In the genomic region with DNA sequence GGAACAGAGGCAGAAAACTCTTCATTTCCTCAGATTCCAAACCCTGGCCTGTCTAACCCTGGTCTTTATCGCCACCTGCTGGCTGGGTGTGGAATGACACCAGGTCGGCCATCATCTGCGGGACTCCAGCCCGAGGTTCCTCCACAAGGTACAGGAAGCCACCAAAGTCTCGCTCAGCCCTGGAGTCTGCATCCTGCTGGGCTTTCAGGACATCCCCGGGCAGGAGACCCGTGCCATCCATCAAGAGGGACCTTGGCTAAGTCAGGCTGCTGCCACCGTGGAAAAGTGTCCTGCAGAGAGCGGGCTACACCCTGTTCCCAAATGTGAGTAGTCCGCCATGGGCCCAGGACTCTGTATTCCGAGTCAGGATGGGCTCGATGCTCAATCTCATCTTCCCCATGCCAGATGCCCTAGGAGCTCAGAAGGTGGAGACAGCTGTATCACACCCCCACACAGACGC, we compare ENCODE assay signal across 7 mouse cellular contexts.
DNase-seq lines count a peak whose midpoint lies in the region; ATAC-seq and TF ChIP-seq lines count a peak whose summit lies in the region.

No protein-coding gene starts in this region.

- H3K9ac ChIP-seq in intestine, postnatal 0 days (ENCODE audit: low read depth, low read length): no peak overlapping the region
- no peak overlapping the region for H3K9ac ChIP-seq in midbrain, embryonic 12.5 days (replicated peaks)

- no peak overlapping the region for H3K27ac ChIP-seq in intestine, postnatal 0 days (ENCODE audit: low read depth, low read length)
- H3K27ac ChIP-seq in midbrain, embryonic 12.5 days (replicated peaks): no peak overlapping the region

- DNase-seq in adrenal gland, adult 18-20 months (ENCODE audit: low spot score in 2 of 2): peak; percentile 90 to 93
- DNase-seq in embryo, embryonic 9.5 days (ENCODE audit: extremely low spot score): peak; percentile 93
- DNase-seq in left cerebral cortex, postnatal 4 days: peak; percentile 85
- peak; percentile 48 for DNase-seq in skeletal muscle tissue, adult 2 months (ENCODE audit: low read depth, low spot score)

- H3K4me1 ChIP-seq in intestine, postnatal 0 days (replicated peaks; ENCODE audit: control insufficient read depth, insufficient read depth, low read length): no peaks in the 10 kb centered on the region; the same call in 1 of the 2 replicates
- peaks cover 8% of the 10 kb centered on the region; the same call in 1 of the 2 replicates for H3K4me1 ChIP-seq in midbrain, embryonic 12.5 days

- H3K27me3 ChIP-seq in intestine, postnatal 0 days (replicated peaks; ENCODE audit: control insufficient read depth, insufficient read depth, low read length): no peaks in the 10 kb centered on the region
- peaks cover 9% of the 10 kb centered on the region for H3K27me3 ChIP-seq in midbrain, embryonic 12.5 days

- 0 out of 2 replicates have a peak overlapping the region, but pooled peaks have one; percentile 3 for H3K4me3 ChIP-seq in intestine, postnatal 0 days (ENCODE audit: low read depth, low read length)
- peak overlapping the region; percentile 25; the same call in 1 of the 2 replicates for H3K4me3 ChIP-seq in midbrain, embryonic 12.5 days

- no peaks in the 10 kb centered on the region for H3K9me3 ChIP-seq in intestine, postnatal 0 days (ENCODE audit: control insufficient read depth)
- H3K9me3 ChIP-seq in midbrain, embryonic 12.5 days: no peaks in the 10 kb centered on the region

- peak; percentile 92 for ATAC-seq in granulocyte monocyte progenitor cell, adult 5-6 weeks (replicated peaks; ENCODE audit: poor library complexity, severe bottlenecking)
- ATAC-seq in intestine, postnatal 0 days: peak; percentile 66
- ATAC-seq in midbrain, embryonic 12.5 days (ENCODE audit: low FRiP score, low read depth): no peak; the same call in 1 of the 2 replicates

- H3K36me3 ChIP-seq in intestine, postnatal 0 days (ENCODE audit: control insufficient read depth, insufficient read depth): no peaks in the 10 kb centered on the region
- no peaks in the 10 kb centered on the region for H3K36me3 ChIP-seq in midbrain, embryonic 12.5 days

- TF ChIP-seq CTCF in intestine, postnatal 0 days (IDR thresholded peaks at IDR 0.05; ENCODE audit: low read depth): peak; percentile 97

- H3K4me2 ChIP-seq in intestine, postnatal 0 days (replicated peaks; ENCODE audit: low read depth): peak overlapping the region; percentile 56
- peak overlapping the region; percentile 52 for H3K4me2 ChIP-seq in midbrain, embryonic 12.5 days (replicated peaks)

- intact Hi-C loops in left cerebral cortex, postnatal 4 days (cut with DNase I): loop anchor here (5.0 kb wide), 2 partner anchors 112 to 457 kb away; no protein-coding TSS in a partner anchor

- 11% methylated on average over 13 of the region's 13 CpGs for WGBS in intestine, postnatal 0 days
- WGBS in midbrain, embryonic 12.5 days: 19% methylated on average over 13 of the region's 13 CpGs
